Mouse (Mus musculus) hindbrain, embryonic 12.5 days (tissue): Measurements from ENCODE around the gene Gm11032. TPM values are rescaled to one million over a fixed set of nuclear protein-coding genes. Genes with fewer than 3 reads are reported as not detected.
A peak's percentile ranks its signal among the peaks of the same experiment; 100 is the strongest.
"Not testable (repeated sequence)": the region's sequence is repeated elsewhere in the genome, so short reads cannot be mapped to it uniquely, and the experiment has no call there.

Source experiments
- ATAC-seq: fragments of 200-750 bp; cut with Nextera tagmentation; 2 replicates; pipeline ENCODE4 v1.8.0; 2017; ENCODE audit warnings: moderate TSS enrichment; ENCODE audit not compliant: low FRiP score
- H3K27ac ChIP-seq: fragments of 300-500 bp; sonication (generic); 2 replicates; pipeline ENCODE4 v1.5.1; 2016; ENCODE audit warnings: mild to moderate bottlenecking
- H3K27me3 ChIP-seq: fragments of 300-500 bp; sonication (generic); 2 replicates; pipeline ENCODE4 v1.6.1; 2016; ENCODE audit warnings: mild to moderate bottlenecking
- H3K36me3 ChIP-seq: fragments of 300-500 bp; sonication (generic); 2 replicates; pipeline ENCODE4 v1.6.1; 2016; ENCODE audit warnings: mild to moderate bottlenecking
- H3K4me1 ChIP-seq: fragments of 300-500 bp; sonication (generic); 2 replicates; pipeline ENCODE4 v1.6.1; 2016
- H3K4me2 ChIP-seq: fragments of 300-500 bp; sonication (generic); replicated peaks from 2 replicates; pipeline ENCODE4 v1.6.1; 2016; ENCODE audit warnings: mild to moderate bottlenecking
- H3K4me3 ChIP-seq: fragments of 300-500 bp; sonication (generic); 2 replicates; pipeline ENCODE4 v1.5.1; 2016; ENCODE audit warnings: mild to moderate bottlenecking
- H3K9ac ChIP-seq: fragments of 300-500 bp; sonication (generic); 2 replicates; pipeline ENCODE4 v1.6.1; 2016; ENCODE audit warnings: mild to moderate bottlenecking, moderate library complexity
- H3K9me3 ChIP-seq: fragments of 300-500 bp; sonication (generic); replicated peaks from 2 replicates; pipeline ENCODE4 v1.6.1; 2016; ENCODE audit warnings: mild to moderate bottlenecking
- WGBS: fragments of 180-500 bp; shearing (Covaris S2); methylation state at CpG from one replicate; pipeline ENCODE4 v1.1.7; 2016; 5-methylcytosine and 5-hydroxymethylcytosine counted together
- polyA plus RNA-seq: library from polyadenylated mRNA; unstranded; fragments of >200 nt; fragmentation: Nextera tagmentation; extraction: Ambion mirVana; gene quantifications from 2 replicates; pipeline ENCODE4 v1.2.1, GENCODE M21; 2016

The Gm11032 gene
- polyA plus RNA-seq, 1 experiment from 2014 or later: not detected

DNA sequence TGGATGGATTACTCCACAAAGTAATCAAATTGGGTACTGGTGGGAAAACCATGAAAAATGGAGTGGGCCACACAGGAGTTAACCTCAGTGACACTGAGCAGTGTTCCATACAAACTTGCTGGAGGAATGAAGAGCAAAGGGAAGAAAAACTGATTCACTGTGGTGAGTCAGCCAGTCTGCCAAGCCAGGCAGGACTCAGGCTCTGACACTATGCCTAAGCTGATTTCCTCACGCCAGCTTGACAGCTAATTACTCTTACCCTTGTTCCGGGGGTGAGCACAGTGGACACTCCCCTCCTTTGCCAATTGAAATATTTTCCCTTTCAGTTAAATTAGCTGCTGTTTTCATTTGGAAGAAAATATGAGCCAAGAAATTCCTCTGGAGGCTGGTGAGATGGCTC is 13.6 kb downstream of the Gm11032 start:
- no peaks in the 10 kb centered on the region for H3K27me3 ChIP-seq
- no peak overlapping the region for H3K4me2 ChIP-seq
- no peak overlapping the region for H3K4me3 ChIP-seq
- no peaks in the 10 kb centered on the region for H3K36me3 ChIP-seq
- H3K9ac ChIP-seq: no peak overlapping the region
- H3K27ac ChIP-seq: no peak overlapping the region
- H3K9me3 ChIP-seq: no peaks in the 10 kb centered on the region
- WGBS: 48% methylated on average over 2 of the region's 2 CpGs
- peaks cover 9% of the 10 kb centered on the region for H3K4me1 ChIP-seq
- no peak for ATAC-seq

DNA sequence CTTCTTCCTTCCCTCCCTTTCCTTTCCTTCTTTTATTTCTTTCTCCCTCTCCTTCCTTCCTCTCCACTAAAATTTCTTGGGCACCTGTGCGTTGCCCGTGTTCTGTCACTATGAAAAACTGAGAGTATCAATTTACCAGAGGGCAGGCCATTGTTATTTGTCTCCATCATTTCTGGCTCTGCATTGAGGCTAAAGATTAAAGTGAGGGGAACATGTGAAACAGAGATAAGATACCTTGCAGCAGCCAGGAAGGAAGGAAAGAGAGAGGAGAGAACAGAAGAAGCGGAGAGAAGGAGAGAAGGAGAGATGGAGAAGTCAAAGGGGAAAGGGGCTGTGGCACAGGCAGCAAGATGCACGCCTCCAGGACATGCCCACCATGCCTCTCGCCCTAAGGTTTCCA is 14.5 kb downstream of the Gm11032 start:
- no peaks in the 10 kb centered on the region for H3K9me3 ChIP-seq
- no peak for ATAC-seq
- WGBS: 81% methylated on average over 4 of the region's 5 CpGs

DNA sequence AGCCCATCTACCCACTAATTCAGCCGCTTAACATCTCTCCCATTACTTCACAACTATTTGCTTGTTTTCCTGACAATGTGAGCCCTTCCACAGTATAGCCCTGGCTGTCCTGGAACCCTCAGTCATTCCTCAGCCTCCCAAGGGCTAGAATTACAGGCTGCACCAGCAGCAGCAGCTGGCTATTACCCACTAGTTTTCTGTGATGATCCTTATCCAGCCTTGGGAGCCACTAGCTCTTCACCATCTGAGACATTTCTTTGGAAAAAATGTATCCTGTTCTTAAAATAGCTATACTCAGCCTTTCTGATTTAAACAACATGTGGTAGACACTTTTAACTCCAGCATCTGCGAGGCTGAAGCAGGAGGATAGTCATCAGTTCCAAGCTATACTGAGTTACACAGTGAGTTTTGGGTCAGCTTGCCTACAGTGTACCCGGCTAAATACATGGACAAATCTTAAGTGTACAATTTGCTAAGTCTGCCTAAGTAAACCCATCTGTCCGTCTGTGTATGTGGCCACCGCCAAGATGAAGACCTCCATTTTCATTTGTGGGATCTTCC is 17.0 kb downstream of the Gm11032 start:
- H3K9ac ChIP-seq: no peak overlapping the region
- H3K4me2 ChIP-seq: peak overlapping the region; percentile 86
- H3K27me3 ChIP-seq: no peaks in the 10 kb centered on the region
- 59% methylated on average over 5 of the region's 5 CpGs for WGBS
- H3K4me3 ChIP-seq: peak overlapping the region; percentile 86
- H3K27ac ChIP-seq: no peak overlapping the region
- no peak for ATAC-seq
- no peaks in the 10 kb centered on the region for H3K9me3 ChIP-seq
- peaks cover 13% of the 10 kb centered on the region for H3K4me1 ChIP-seq
- H3K36me3 ChIP-seq: peaks cover 7% of the 10 kb centered on the region

More for the DNA sequence above, 14.5 kb downstream of the Gm11032 start:
- Histone ChIP-seq H3K4me3 (no peak overlapping the region), H3K36me3 (no peaks in the 10 kb centered on the region), H3K4me2 (no peak overlapping the region), H3K9ac (no peak overlapping the region), H3K4me1 (peaks cover 14% of the 10 kb centered on the region), H3K27ac (no peak overlapping the region), H3K27me3 (no peaks in the 10 kb centered on the region)

DNA sequence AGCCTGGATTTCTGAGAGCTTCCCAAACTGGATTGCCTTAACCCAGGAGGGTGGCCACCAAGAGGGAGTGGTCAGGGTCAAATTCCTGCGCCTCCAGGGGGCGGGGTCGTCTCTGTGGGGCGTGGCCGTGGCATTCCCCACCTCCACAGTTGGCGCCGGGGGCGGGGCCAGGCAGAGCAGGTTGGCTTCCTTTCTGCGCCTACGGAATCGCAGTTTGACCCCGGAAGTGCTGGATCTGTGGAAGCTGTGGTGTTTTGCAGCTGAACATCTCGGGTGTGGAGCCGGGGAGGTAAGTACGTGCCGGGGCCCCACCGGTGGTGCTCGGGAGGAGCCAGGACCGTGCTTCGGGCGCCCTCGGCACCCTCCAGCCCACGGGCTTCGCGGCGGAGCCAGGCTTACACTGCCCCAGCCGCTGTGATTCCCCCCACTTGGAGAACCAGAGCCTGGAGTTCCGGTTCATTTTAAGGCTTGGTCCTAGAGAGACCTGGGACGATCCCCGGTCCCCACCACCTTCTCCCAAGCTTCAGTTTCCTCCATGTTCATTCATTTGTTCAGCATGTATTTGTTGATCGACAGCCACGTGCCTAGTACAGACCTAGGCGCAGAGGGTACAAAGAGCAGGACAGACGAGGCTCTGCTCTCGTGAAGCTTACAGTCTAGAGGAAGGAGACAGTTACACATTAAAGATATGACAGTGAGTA is 17.8 kb downstream of the Gm11032 start, which contains the start of gene Ascc2:
TSS of gene Ascc2 (plus strand) at position 214 of the 701 bp plus-strand sequence.
- Histone ChIP-seq H3K4me3 (peak within 1 kb of the TSS; percentile 86), H3K36me3 (peaks cover 14% of the 10 kb centered on the region), H3K4me2 (peak within 1 kb of the TSS; percentile 86), H3K4me1 (peaks cover 13% of the 10 kb centered on the region), H3K9me3 (no peaks in the 10 kb centered on the region), H3K27ac (peak within 1 kb of the TSS; percentile 46; the same call in 1 of the 2 replicates), H3K27me3 (no peaks in the 10 kb centered on the region), H3K9ac (peak within 1 kb of the TSS; percentile 79)
- under 1% methylated on average over 35 of the region's 35 CpGs for WGBS
- ATAC-seq: peak; percentile 86

DNA sequence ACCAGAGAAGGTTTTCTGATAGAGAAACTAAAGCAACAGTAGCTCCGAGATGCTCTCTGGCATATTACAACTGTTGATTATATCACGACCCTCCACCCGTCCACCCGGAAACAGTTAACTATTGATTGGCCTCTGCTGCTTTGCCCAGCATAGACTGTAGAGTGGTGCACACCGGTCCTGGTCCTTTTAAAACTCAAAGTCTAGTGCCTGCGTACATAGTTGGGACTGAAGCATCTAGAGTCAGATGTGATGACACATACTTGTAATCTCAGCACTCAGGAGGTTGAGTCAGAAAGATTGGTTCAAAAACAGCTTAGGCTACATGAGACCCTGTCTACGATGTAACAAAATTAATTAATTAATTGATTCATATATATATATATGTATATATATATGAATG is 18.4 kb downstream of the Gm11032 start:
- no peaks in the 10 kb centered on the region for H3K27me3 ChIP-seq
- H3K4me3 ChIP-seq: peak overlapping the region; percentile 86
- no peak overlapping the region for H3K27ac ChIP-seq
- H3K4me2 ChIP-seq: peak overlapping the region; percentile 86
- H3K4me1 ChIP-seq: peaks cover 13% of the 10 kb centered on the region
- H3K9ac ChIP-seq: peak overlapping the region; percentile 79
- H3K36me3 ChIP-seq: peaks cover 16% of the 10 kb centered on the region
- H3K9me3 ChIP-seq: no peaks in the 10 kb centered on the region
- WGBS: 35% methylated on average over 7 of the region's 7 CpGs
- peak; percentile 53 for ATAC-seq

DNA sequence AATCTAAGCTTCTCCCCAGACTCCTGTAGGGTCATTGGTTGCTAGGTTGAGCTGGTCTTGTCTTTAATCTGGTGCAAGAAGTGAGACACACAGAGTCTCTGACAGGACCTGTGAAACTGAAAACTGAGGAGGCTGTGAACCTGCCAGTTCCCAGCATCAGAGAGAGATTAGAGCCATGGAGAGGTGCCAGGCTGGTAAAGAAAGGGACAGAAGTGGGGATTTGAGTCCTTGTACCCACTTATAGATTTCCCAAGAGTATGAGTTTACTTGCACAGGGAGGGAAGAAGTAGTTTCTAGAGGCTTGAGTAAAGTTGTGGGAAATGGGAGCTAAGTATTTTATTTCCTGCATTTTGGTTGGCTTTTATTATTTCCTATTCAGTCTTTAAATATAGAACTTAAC is 21.3 kb downstream of the Gm11032 start:
- Histone ChIP-seq H3K27ac (no peak overlapping the region), H3K4me1 (peaks cover 13% of the 10 kb centered on the region), H3K4me2 (no peak overlapping the region), H3K27me3 (no peaks in the 10 kb centered on the region), H3K36me3 (peaks cover 22% of the 10 kb centered on the region), H3K9me3 (no peaks in the 10 kb centered on the region), H3K4me3 (no peak overlapping the region), H3K9ac (no peak overlapping the region)
- ATAC-seq: no peak

GRCm38 (mm10) chr11:4643722-4644121 is 23.9 kb downstream of the Gm11032 start:
- H3K4me3 ChIP-seq: no peak overlapping the region
- peaks cover 46% of the 10 kb centered on the region for H3K36me3 ChIP-seq
- no peak overlapping the region for H3K4me2 ChIP-seq
- no peak for ATAC-seq
- H3K9me3 ChIP-seq: no peaks in the 10 kb centered on the region
- 63% methylated on average over 5 of the region's 5 CpGs for WGBS
- peaks cover 4% of the 10 kb centered on the region for H3K4me1 ChIP-seq
- no peak overlapping the region for H3K9ac ChIP-seq
- no peaks in the 10 kb centered on the region for H3K27me3 ChIP-seq
- H3K27ac ChIP-seq: no peak overlapping the region

- not testable (repeated sequence) for H3K4me2 ChIP-seq, H3K4me1 ChIP-seq, H3K4me3 ChIP-seq, H3K27me3 ChIP-seq, ATAC-seq, H3K9me3 ChIP-seq, H3K9ac ChIP-seq, H3K27ac ChIP-seq
- H3K36me3 ChIP-seq: peaks cover 60% of the 10 kb centered on the region
- 92% methylated on average over 5 of the region's 6 CpGs for WGBS
These were observed 25.3 kb downstream of the Gm11032 start for GRCm38 (mm10) chr11:4645180-4645579.

DNA sequence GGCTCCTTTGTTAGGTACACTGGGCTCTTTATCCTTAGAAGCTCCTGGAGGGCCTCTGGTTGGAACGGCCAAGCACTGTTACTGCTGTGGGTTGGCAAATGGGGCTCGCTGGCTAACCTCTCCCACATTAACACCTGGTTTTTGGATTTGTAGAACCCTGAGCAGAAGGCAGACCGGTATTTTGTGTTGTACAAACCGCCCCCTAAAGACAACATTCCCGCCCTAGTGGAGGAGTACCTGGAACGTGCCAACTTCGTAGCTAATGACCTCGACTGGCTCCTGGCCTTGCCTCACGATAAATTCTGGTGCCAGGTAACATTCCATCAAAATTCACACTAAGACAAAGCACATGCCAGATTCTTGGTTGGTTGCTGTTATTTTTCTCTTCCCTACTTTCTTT is 26.5 kb downstream of the Gm11032 start:
- H3K4me1 ChIP-seq: no peaks in the 10 kb centered on the region
- H3K36me3 ChIP-seq: peaks cover 63% of the 10 kb centered on the region
- no peak for ATAC-seq
- no peak overlapping the region for H3K4me3 ChIP-seq
- H3K4me2 ChIP-seq: no peak overlapping the region
- H3K27me3 ChIP-seq: no peaks in the 10 kb centered on the region
- H3K9ac ChIP-seq: no peak overlapping the region
- no peak overlapping the region for H3K27ac ChIP-seq
- 94% methylated on average over 9 of the region's 9 CpGs for WGBS
- H3K9me3 ChIP-seq: no peaks in the 10 kb centered on the region

DNA sequence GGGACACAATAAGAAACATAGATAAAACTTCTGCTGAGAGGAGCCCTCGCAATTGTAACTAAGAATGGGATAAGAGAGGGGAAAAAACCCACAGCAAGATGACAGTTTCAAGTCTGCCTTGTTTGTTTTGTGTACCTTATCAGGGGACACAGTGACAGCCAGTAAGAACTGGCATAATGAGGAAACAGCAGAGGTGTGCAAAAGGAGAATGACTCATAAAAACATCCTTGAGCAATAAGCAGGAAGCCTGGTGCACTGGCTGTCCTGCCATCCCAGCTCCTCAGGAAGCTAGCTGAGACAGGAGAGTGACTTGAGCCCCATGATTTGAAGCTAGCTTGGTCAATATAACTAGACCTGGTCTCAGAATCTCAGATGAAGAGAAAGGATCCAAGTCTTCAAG is 40.0 kb downstream of the Gm11032 start:
- 100% methylated on average over 1 of the region's 1 CpGs for WGBS
- H3K4me3 ChIP-seq: no peak overlapping the region

GRCm38 (mm10) chr11:4660309-4661025 is 40.6 kb downstream of the Gm11032 start:
- no peak overlapping the region for H3K4me3 ChIP-seq
- H3K27me3 ChIP-seq: no peaks in the 10 kb centered on the region
- no peaks in the 10 kb centered on the region for H3K9me3 ChIP-seq
- ATAC-seq: no peak
- WGBS: 84% methylated on average over 7 of the region's 7 CpGs
- no peaks in the 10 kb centered on the region for H3K4me1 ChIP-seq
- peaks cover 48% of the 10 kb centered on the region for H3K36me3 ChIP-seq
- H3K9ac ChIP-seq: no peak overlapping the region
- no peak overlapping the region for H3K27ac ChIP-seq
- no peak overlapping the region for H3K4me2 ChIP-seq

More for the DNA sequence above, 40.0 kb downstream of the Gm11032 start:
- no peaks in the 10 kb centered on the region for H3K4me1 ChIP-seq
- H3K27ac ChIP-seq: no peak overlapping the region
- no peak overlapping the region for H3K9ac ChIP-seq
- ATAC-seq: no peak
- no peaks in the 10 kb centered on the region for H3K27me3 ChIP-seq
- H3K36me3 ChIP-seq: peaks cover 55% of the 10 kb centered on the region
- no peak overlapping the region for H3K4me2 ChIP-seq
- no peaks in the 10 kb centered on the region for H3K9me3 ChIP-seq

DNA sequence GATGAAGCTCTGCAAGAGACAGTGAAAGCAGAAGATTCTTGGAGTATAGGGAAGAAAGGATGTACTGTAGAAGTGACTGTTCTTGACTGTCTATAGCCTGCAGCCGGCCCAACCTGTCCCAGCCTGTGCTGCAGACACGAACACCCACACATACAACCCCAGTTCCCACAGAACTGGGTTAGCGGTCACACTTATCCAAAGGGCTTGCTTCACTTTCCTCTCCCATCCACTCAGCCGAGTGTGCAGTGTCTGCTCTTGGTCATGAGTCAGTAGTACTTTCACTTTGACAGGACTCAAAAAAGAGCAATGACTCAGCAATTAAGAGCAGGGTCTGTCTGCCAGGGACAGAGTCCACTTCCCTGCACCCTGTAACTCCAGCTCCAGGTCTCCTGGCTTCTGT is 41.5 kb downstream of the Gm11032 start:
- H3K9me3 ChIP-seq: no peaks in the 10 kb centered on the region
- ATAC-seq: no peak
- WGBS: 93% methylated on average over 4 of the region's 4 CpGs
- peaks cover 48% of the 10 kb centered on the region for H3K36me3 ChIP-seq
- no peak overlapping the region for H3K4me2 ChIP-seq
- H3K27ac ChIP-seq: no peak overlapping the region
- H3K4me1 ChIP-seq: no peaks in the 10 kb centered on the region
- H3K9ac ChIP-seq: no peak overlapping the region
- no peaks in the 10 kb centered on the region for H3K27me3 ChIP-seq
- no peak overlapping the region for H3K4me3 ChIP-seq
